Mouse (Mus musculus): ENCODE measurements around the gene Gsg1. TPM values are rescaled to one million over a fixed set of nuclear protein-coding genes. Genes with fewer than 3 reads are reported as not detected.

Gsg1 gene
- polyA plus RNA-seq, 1 experiment: not detected

- Histone ChIP-seq H3K4me3 (replicated peaks) (no peak overlapping the region), H3K36me3 (ENCODE audit: control insufficient read depth) (no peaks in the 10 kb centered on the region), H3K9me3 (ENCODE audit: control insufficient read depth, low read length) (no peaks in the 10 kb centered on the region), H3K27me3 (ENCODE audit: control insufficient read depth) (no peaks in the 10 kb centered on the region), H3K4me1 (ENCODE audit: control insufficient read depth) (peaks cover 67% of the 10 kb centered on the region)
- no peak for TF ChIP-seq TAL1 (IDR thresholded peaks at IDR 0.05; ENCODE audit: low read length)
- TF ChIP-seq GATA1 (IDR thresholded peaks at IDR 0.05; ENCODE audit: low read length): no peak
These were observed 61.2 kb downstream of the Gsg1 start for GRCm38 (mm10) chr6:135192993-135193392.

GRCm38 (mm10) chr6:135191906-135192305 is 62.2 kb downstream of the Gsg1 start:
- TF ChIP-seq TAL1 (IDR thresholded peaks at IDR 0.05; ENCODE audit: low read length): no peak
- TF ChIP-seq GATA1 (IDR thresholded peaks at IDR 0.05; ENCODE audit: low read length): no peak
- peaks cover 57% of the 10 kb centered on the region for H3K4me1 ChIP-seq (ENCODE audit: control insufficient read depth)

GRCm38 (mm10) chr6:135190122-135190521 is 64.0 kb downstream of the Gsg1 start:
- Histone ChIP-seq H3K27me3 (ENCODE audit: control insufficient read depth) (no peaks in the 10 kb centered on the region), H3K4me3 (replicated peaks) (no peak overlapping the region), H3K4me1 (ENCODE audit: control insufficient read depth) (peaks cover 40% of the 10 kb centered on the region), H3K9me3 (ENCODE audit: control insufficient read depth, low read length) (no peaks in the 10 kb centered on the region), H3K36me3 (ENCODE audit: control insufficient read depth) (no peaks in the 10 kb centered on the region)
- no peak for TF ChIP-seq TAL1 (IDR thresholded peaks at IDR 0.05; ENCODE audit: low read length)
- no peak for TF ChIP-seq GATA1 (IDR thresholded peaks at IDR 0.05; ENCODE audit: low read length)

More at GRCm38 (mm10) chr6:135191906-135192305, 62.2 kb downstream of the Gsg1 start:
- no peaks in the 10 kb centered on the region for H3K36me3 ChIP-seq (ENCODE audit: control insufficient read depth)
- no peaks in the 10 kb centered on the region for H3K27me3 ChIP-seq (ENCODE audit: control insufficient read depth)
- H3K9me3 ChIP-seq (ENCODE audit: control insufficient read depth, low read length): no peaks in the 10 kb centered on the region
- H3K4me3 ChIP-seq (replicated peaks): no peak overlapping the region

GRCm38 (mm10) chr6:135188629-135189028 is 65.5 kb downstream of the Gsg1 start:
- peaks cover 28% of the 10 kb centered on the region for H3K4me1 ChIP-seq (ENCODE audit: control insufficient read depth)
- H3K36me3 ChIP-seq (ENCODE audit: control insufficient read depth): no peaks in the 10 kb centered on the region
- no peaks in the 10 kb centered on the region; the same call in 1 of the 2 replicates for H3K27me3 ChIP-seq (ENCODE audit: control insufficient read depth)
- TF ChIP-seq GATA1 (IDR thresholded peaks at IDR 0.05; ENCODE audit: low read length): no peak
- no peak for TF ChIP-seq TAL1 (IDR thresholded peaks at IDR 0.05; ENCODE audit: low read length)
- no peak overlapping the region for H3K4me3 ChIP-seq (replicated peaks)
- no peaks in the 10 kb centered on the region for H3K9me3 ChIP-seq (ENCODE audit: control insufficient read depth, low read length)

Other genes with a start within 250 kb of the Gsg1 start
- 0.84 and 0.96 TPM in 2 replicates for gene Ddx47, start 242.7 kb downstream of the Gsg1 start, polyA plus RNA-seq (2012)
- 0.06 TPM in 1 of 2 replicates, not detected in the other for gene Gprc5a, start 188.7 kb downstream of the Gsg1 start, polyA plus RNA-seq (2012)
- 0.04 and 0.08 TPM in 2 replicates for gene Gprc5d, start 136.1 kb downstream of the Gsg1 start, polyA plus RNA-seq (2012)
- 0.95 and 1.2 TPM in 2 replicates for gene Fam234b, start 56.4 kb downstream of the Gsg1 start, polyA plus RNA-seq (2012)
- 15.1 and 33.8 TPM in 2 replicates for gene Hebp1, start 56.3 kb downstream of the Gsg1 start, polyA plus RNA-seq (2012)
- gene Pbp2, start 56.1 kb upstream of the Gsg1 start, polyA plus RNA-seq (2012): not detected in 2 replicates
- gene Emp1, start 108.2 kb upstream of the Gsg1 start, polyA plus RNA-seq (2012): not detected in 2 replicates